Mouse (Mus musculus): ENCODE results near the gene Rab40c. TPM values are rescaled to one million over a fixed set of nuclear protein-coding genes. Genes with fewer than 3 reads are reported as not detected.
A peak's percentile ranks its signal among the peaks of the same experiment; 100 is the strongest.

Rab40c gene
- polyA plus RNA-seq, 1 experiment = 34.8 TPM

- TF ChIP-seq POLR2A (IDR thresholded peaks at IDR 0.05; ENCODE audit: low read depth, low read length) (no peak), CTCF (conservative IDR thresholded peaks at IDR 0.05; ENCODE audit: insufficient read depth, insufficient read length, low read depth, low read length) (peak; percentile 62)
- H3K27me3 ChIP-seq (replicated peaks; ENCODE audit: control insufficient read depth, insufficient read depth, low read length) = no peaks in the 10 kb centered on the region
- no peak overlapping the region for H3K27ac ChIP-seq (ENCODE audit: insufficient read depth, low read depth, low read length)
- H3K4me1 ChIP-seq (ENCODE audit: control insufficient read depth, insufficient read depth, low read length) = peaks cover 3% of the 10 kb centered on the region; the same call in 1 of the 2 replicates
- H3K36me3 ChIP-seq (ENCODE audit: control insufficient read depth, insufficient read depth, low read length) = no peaks in the 10 kb centered on the region
- H3K4me3 ChIP-seq (ENCODE audit: insufficient read depth, low read depth, low read length) = no peak overlapping the region
- WGBS = 53% methylated on average over 4 of the region's 4 CpGs
- DNase-seq = peak; percentile 39
Measured at GRCm38 (mm10) chr17:25885636-25886035, 33.9 kb downstream of the Rab40c start.

DNA sequence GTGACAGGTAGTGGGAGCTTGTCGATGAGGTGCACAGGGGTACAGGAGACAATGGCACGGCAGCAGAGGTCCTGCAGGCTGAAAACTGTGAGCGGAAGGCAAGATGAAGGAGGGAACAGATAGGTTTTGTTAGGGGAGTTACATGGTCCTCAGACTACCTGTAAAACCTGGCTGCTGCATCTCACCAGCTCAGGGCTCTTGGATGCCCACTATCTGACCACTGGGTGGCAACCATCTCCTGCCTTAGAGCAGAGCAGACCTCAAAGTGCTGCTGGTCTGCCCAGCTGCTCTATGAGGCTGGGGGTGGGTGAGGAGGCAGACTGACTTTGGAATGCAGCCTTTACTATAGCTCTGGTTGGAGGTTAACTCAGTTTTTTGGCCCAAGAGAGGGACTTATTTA, 35.7 kb downstream of the Rab40c start:
- Histone ChIP-seq H3K27me3 (replicated peaks; ENCODE audit: control insufficient read depth, insufficient read depth, low read length) (no peaks in the 10 kb centered on the region), H3K27ac (ENCODE audit: insufficient read depth, low read depth, low read length) (no peak overlapping the region), H3K36me3 (ENCODE audit: control insufficient read depth, insufficient read depth, low read length) (no peaks in the 10 kb centered on the region), H3K4me3 (ENCODE audit: insufficient read depth, low read depth, low read length) (no peak overlapping the region), H3K4me1 (ENCODE audit: control insufficient read depth, insufficient read depth, low read length) (peaks cover 5% of the 10 kb centered on the region; the same call in 1 of the 2 replicates)
- WGBS = 98% methylated on average over 3 of the region's 3 CpGs
- no peak; the same call in 1 of the 2 replicates for TF ChIP-seq CTCF (conservative IDR thresholded peaks at IDR 0.05; ENCODE audit: insufficient read depth, insufficient read length, low read depth, low read length)
- TF ChIP-seq POLR2A (IDR thresholded peaks at IDR 0.05; ENCODE audit: low read depth, low read length) = no peak
- no peak for DNase-seq

GRCm38 (mm10) chr17:25883268-25883667, 36.3 kb downstream of the Rab40c start:
- TF ChIP-seq POLR2A (IDR thresholded peaks at IDR 0.05; ENCODE audit: low read depth, low read length) (no peak), CTCF (conservative IDR thresholded peaks at IDR 0.05; ENCODE audit: insufficient read depth, insufficient read length, low read depth, low read length) (no peak)
- Histone ChIP-seq H3K27ac (ENCODE audit: insufficient read depth, low read depth, low read length) (no peak overlapping the region), H3K4me3 (ENCODE audit: insufficient read depth, low read depth, low read length) (no peak overlapping the region), H3K4me1 (ENCODE audit: control insufficient read depth, insufficient read depth, low read length) (peaks cover 5% of the 10 kb centered on the region; the same call in 1 of the 2 replicates), H3K27me3 (replicated peaks; ENCODE audit: control insufficient read depth, insufficient read depth, low read length) (no peaks in the 10 kb centered on the region), H3K36me3 (ENCODE audit: control insufficient read depth, insufficient read depth, low read length) (no peaks in the 10 kb centered on the region)
- no peak for DNase-seq
- 87% methylated on average over 8 of the region's 8 CpGs for WGBS

- Histone ChIP-seq H3K27me3 (replicated peaks; ENCODE audit: control insufficient read depth, insufficient read depth, low read length) (no peaks in the 10 kb centered on the region), H3K4me1 (ENCODE audit: control insufficient read depth, insufficient read depth, low read length) (peaks cover 8% of the 10 kb centered on the region; the same call in 1 of the 2 replicates), H3K36me3 (ENCODE audit: control insufficient read depth, insufficient read depth, low read length) (no peaks in the 10 kb centered on the region), H3K4me3 (ENCODE audit: insufficient read depth, low read depth, low read length) (no peak overlapping the region), H3K27ac (ENCODE audit: insufficient read depth, low read depth, low read length) (no peak overlapping the region)
- 56% methylated on average over 5 of the region's 5 CpGs for WGBS
- DNase-seq = no peak
- TF ChIP-seq CTCF (conservative IDR thresholded peaks at IDR 0.05; ENCODE audit: insufficient read depth, insufficient read length, low read depth, low read length) (no peak), POLR2A (IDR thresholded peaks at IDR 0.05; ENCODE audit: low read depth, low read length) (no peak)
Measured at GRCm38 (mm10) chr17:25882306-25882705, 37.2 kb downstream of the Rab40c start.

DNA sequence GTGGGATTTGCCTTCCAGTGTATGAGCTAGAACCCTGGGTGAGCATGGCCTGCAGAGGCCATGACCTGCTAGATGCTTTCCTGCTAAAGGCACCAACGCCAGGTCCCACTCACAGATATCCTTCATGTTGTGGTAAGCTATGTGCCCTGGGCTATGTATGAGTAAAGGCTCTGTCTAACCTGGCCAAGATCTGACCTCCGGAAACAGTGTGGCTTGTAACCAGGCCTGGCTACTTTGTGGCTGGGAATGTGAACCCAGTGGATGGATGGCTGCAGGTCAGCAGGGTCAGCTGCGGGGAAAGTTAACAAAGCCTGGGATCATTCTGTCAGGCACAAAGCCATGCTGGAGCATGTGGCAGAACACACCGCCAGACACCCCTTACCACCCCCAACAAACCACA, 37.8 kb downstream of the Rab40c start:
- Histone ChIP-seq H3K27me3 (replicated peaks; ENCODE audit: control insufficient read depth, insufficient read depth, low read length) (no peaks in the 10 kb centered on the region), H3K4me3 (ENCODE audit: insufficient read depth, low read depth, low read length) (no peak overlapping the region), H3K27ac (ENCODE audit: insufficient read depth, low read depth, low read length) (no peak overlapping the region), H3K36me3 (ENCODE audit: control insufficient read depth, insufficient read depth, low read length) (no peaks in the 10 kb centered on the region), H3K4me1 (ENCODE audit: control insufficient read depth, insufficient read depth, low read length) (peaks cover 13% of the 10 kb centered on the region; the same call in 1 of the 2 replicates)
- no peak for DNase-seq
- 36% methylated on average over 4 of the region's 4 CpGs for WGBS
- TF ChIP-seq POLR2A (IDR thresholded peaks at IDR 0.05; ENCODE audit: low read depth, low read length) (no peak), CTCF (conservative IDR thresholded peaks at IDR 0.05; ENCODE audit: insufficient read depth, insufficient read length, low read depth, low read length) (no peak)

DNA sequence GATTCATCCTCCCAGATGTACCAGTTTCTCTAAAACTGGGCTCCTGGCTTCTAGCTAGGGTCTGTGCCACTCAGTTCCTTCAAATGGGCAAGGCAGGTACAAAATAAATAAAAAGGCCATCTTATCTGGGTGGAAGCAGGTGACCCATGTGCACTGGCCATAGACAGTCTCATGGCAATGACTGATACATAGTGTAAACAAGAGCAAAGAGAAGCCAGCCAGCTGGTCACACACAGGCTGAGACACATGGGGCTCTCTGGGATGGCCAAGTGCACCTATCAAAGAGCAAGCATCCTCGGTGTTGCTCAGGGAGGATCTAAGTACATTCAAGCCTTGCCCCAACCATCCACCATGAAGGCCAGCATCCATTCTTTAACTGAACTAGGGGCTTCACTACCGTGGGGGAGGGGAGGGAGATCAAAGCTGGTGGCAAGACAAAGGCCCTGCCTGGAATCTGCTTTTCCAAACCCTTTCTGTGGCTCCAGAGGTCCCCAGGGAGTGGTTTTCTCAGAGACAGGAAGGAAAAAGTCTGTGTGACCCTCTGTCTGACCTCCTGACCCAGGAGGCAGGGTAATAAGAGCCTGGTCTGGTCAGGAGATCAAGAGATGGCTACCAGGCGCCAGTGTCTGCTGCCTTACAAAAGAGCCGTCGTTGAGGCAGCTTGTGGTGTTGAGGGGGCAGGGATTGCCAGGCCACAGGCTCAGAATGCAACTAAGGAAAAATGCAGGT, 38.5 kb downstream of the Rab40c start:
- no peak overlapping the region for H3K27ac ChIP-seq (ENCODE audit: insufficient read depth, low read depth, low read length)
- no peaks in the 10 kb centered on the region for H3K36me3 ChIP-seq (ENCODE audit: control insufficient read depth, insufficient read depth, low read length)
- DNase-seq = peak; percentile 71
- WGBS = 26% methylated on average over 5 of the region's 5 CpGs
- H3K27me3 ChIP-seq (replicated peaks; ENCODE audit: control insufficient read depth, insufficient read depth, low read length) = no peaks in the 10 kb centered on the region
- H3K4me3 ChIP-seq (ENCODE audit: insufficient read depth, low read depth, low read length) = no peak overlapping the region
- peaks cover 19% of the 10 kb centered on the region; the same call in 1 of the 2 replicates for H3K4me1 ChIP-seq (ENCODE audit: control insufficient read depth, insufficient read depth, low read length)
- no peak for TF ChIP-seq POLR2A (IDR thresholded peaks at IDR 0.05; ENCODE audit: low read depth, low read length)
- TF ChIP-seq CTCF (conservative IDR thresholded peaks at IDR 0.05; ENCODE audit: insufficient read depth, insufficient read length, low read depth, low read length) = no peak

- 42% methylated on average over 5 of the region's 5 CpGs for WGBS
- TF ChIP-seq POLR2A (IDR thresholded peaks at IDR 0.05; ENCODE audit: low read depth, low read length) (no peak), CTCF (conservative IDR thresholded peaks at IDR 0.05; ENCODE audit: insufficient read depth, insufficient read length, low read depth, low read length) (no peak)
- Histone ChIP-seq H3K27me3 (replicated peaks; ENCODE audit: control insufficient read depth, insufficient read depth, low read length) (no peaks in the 10 kb centered on the region), H3K27ac (ENCODE audit: insufficient read depth, low read depth, low read length) (no peak within 1 kb of the TSS), H3K4me1 (ENCODE audit: control insufficient read depth, insufficient read depth, low read length) (peaks cover 22% of the 10 kb centered on the region; the same call in 1 of the 2 replicates), H3K4me3 (ENCODE audit: insufficient read depth, low read depth, low read length) (no peak within 1 kb of the TSS), H3K36me3 (ENCODE audit: control insufficient read depth, insufficient read depth, low read length) (no peaks in the 10 kb centered on the region)
- no peak for DNase-seq
Measured at GRCm38 (mm10) chr17:25880196-25880910, 39.2 kb downstream of the Rab40c start, which contains the start of gene Wfikkn1. Gene Wfikkn1, minus strand, starts transcription at chr17:25880858.
